Mouse (Mus musculus): ENCODE results near the gene E130208F15Rik. TPM values are rescaled to one million over a fixed set of nuclear protein-coding genes. Genes with fewer than 3 reads are reported as not detected.

E130208F15Rik gene
- polyA plus RNA-seq, 1 experiment from 2014 or later = not detected

GRCm38 (mm10) chr7:30309395-30310129 is 12.0 kb upstream of the E130208F15Rik start:
- H3K36me3 ChIP-seq = peaks cover 43% of the 10 kb centered on the region
- 64% methylated on average over 15 of the region's 15 CpGs for WGBS

GRCm38 (mm10) chr7:30310136-30310535 is 11.4 kb upstream of the E130208F15Rik start:
- Histone ChIP-seq H3K4me3 (replicated peaks) (no peak overlapping the region), H3K9ac (replicated peaks) (no peak overlapping the region), H3K4me1 (peaks cover 27% of the 10 kb centered on the region), H3K9me3 (replicated peaks) (no peaks in the 10 kb centered on the region), H3K27ac (replicated peaks) (no peak overlapping the region), H3K27me3 (replicated peaks) (no peaks in the 10 kb centered on the region), H3K4me2 (peak overlapping the region; percentile 92), H3K36me3 (peaks cover 41% of the 10 kb centered on the region)
- no peak for ATAC-seq (ENCODE audit: low FRiP score)
- WGBS = 94% methylated on average over 12 of the region's 12 CpGs

More at GRCm38 (mm10) chr7:30309395-30310129, 12.0 kb upstream of the E130208F15Rik start:
- peak overlapping the region; percentile 69 for H3K9ac ChIP-seq (replicated peaks)
- peak overlapping the region; percentile 92 for H3K4me2 ChIP-seq
- peak overlapping the region; percentile 73 for H3K4me3 ChIP-seq (replicated peaks)
- H3K4me1 ChIP-seq = peaks cover 25% of the 10 kb centered on the region
- H3K27me3 ChIP-seq (replicated peaks) = no peaks in the 10 kb centered on the region
- no peak overlapping the region for H3K27ac ChIP-seq (replicated peaks)
- no peak for ATAC-seq (ENCODE audit: low FRiP score)
- H3K9me3 ChIP-seq (replicated peaks) = no peaks in the 10 kb centered on the region

GRCm38 (mm10) chr7:30313666-30314320 is 7.7 kb upstream of the E130208F15Rik start:
- Histone ChIP-seq H3K36me3 (peaks cover 24% of the 10 kb centered on the region; the same call in 1 of the 2 replicates), H3K4me2 (no peak overlapping the region), H3K9ac (replicated peaks) (no peak overlapping the region), H3K27me3 (replicated peaks) (no peaks in the 10 kb centered on the region), H3K9me3 (replicated peaks) (no peaks in the 10 kb centered on the region), H3K4me3 (replicated peaks) (no peak overlapping the region), H3K4me1 (peaks cover 19% of the 10 kb centered on the region), H3K27ac (replicated peaks) (no peak overlapping the region)
- WGBS = 56% methylated on average over 27 of the region's 27 CpGs
- ATAC-seq (ENCODE audit: low FRiP score) = no peak

GRCm38 (mm10) chr7:30314721-30315155 is 6.8 kb upstream of the E130208F15Rik start, which contains the start of gene Syne4:
TSS of gene Syne4 (plus strand) at chr7:30314807.
- Histone ChIP-seq H3K36me3 (peaks cover 24% of the 10 kb centered on the region; the same call in 1 of the 2 replicates), H3K4me2 (peak within 1 kb of the TSS; percentile 15), H3K9me3 (replicated peaks) (no peaks in the 10 kb centered on the region), H3K27me3 (replicated peaks) (no peaks in the 10 kb centered on the region), H3K9ac (replicated peaks) (peak within 1 kb of the TSS; percentile 30; the same call in 1 of the 2 replicates), H3K4me1 (peaks cover 11% of the 10 kb centered on the region), H3K4me3 (replicated peaks) (peak within 1 kb of the TSS; percentile 15; the same call in 1 of the 2 replicates), H3K27ac (replicated peaks) (no peak within 1 kb of the TSS)
- ATAC-seq (ENCODE audit: low FRiP score) = no peak
- 4% methylated on average over 9 of the region's 9 CpGs for WGBS

DNA sequence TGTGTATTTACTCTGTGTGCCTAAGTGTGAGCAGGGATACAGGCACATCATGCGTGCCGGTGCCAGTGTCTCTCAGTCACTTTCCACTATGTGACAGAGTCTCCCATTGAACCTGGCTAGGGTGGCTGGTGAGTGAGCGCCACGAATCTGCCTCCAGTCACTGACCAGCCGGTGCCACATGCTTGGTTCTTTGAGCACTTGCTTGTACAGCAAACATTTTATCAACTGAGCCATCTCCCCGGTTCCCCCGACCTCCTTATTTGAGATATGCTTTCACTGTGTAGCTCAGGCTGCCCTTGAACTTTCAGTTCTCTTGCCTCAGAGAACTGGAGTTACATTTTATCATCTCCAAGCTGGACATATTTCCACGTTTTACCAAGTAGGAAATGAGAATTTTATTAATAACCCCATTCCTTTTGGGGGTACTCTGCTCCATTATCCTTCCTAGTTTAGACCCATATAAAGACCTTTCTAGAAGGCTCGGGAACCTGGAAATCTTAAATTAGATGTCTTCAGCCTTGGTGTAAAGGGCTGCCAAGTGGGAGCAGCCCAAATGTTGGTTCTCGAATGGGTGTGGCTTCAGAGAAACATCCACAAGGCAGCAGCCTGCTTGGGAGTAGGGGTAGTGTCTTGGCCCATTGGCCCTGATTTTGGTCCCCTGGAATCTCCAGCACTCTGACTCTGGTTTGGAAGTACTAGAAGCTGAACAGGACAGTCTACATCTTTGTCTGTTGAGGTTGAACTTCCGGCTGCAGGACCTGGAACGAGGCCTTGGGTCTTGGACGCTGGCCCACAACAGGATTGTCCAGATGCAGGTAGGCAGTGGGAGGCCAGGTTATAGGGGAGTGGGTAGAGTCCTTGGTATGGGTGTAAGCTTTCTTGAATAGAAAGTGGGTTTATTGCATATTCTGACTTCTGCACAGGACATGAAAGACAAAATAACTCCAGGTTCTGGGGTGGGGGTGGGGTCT is 5.7 kb upstream of the E130208F15Rik start:
- no peak overlapping the region for H3K4me2 ChIP-seq
- peaks cover 5% of the 10 kb centered on the region for H3K4me1 ChIP-seq
- H3K27me3 ChIP-seq (replicated peaks) = no peaks in the 10 kb centered on the region
- 86% methylated on average over 13 of the region's 13 CpGs for WGBS
- no peak for ATAC-seq (ENCODE audit: low FRiP score)
- no peaks in the 10 kb centered on the region for H3K9me3 ChIP-seq (replicated peaks)
- H3K27ac ChIP-seq (replicated peaks) = no peak overlapping the region
- peaks cover 23% of the 10 kb centered on the region; the same call in 1 of the 2 replicates for H3K36me3 ChIP-seq
- H3K4me3 ChIP-seq (replicated peaks) = no peak overlapping the region
- no peak overlapping the region for H3K9ac ChIP-seq (replicated peaks)

GRCm38 (mm10) chr7:30318142-30318541 is 3.4 kb upstream of the E130208F15Rik start:
- Histone ChIP-seq H3K4me3 (replicated peaks) (no peak overlapping the region), H3K36me3 (peaks cover 6% of the 10 kb centered on the region; the same call in 1 of the 2 replicates), H3K9me3 (replicated peaks) (no peaks in the 10 kb centered on the region), H3K4me1 (peaks cover 21% of the 10 kb centered on the region), H3K27me3 (replicated peaks) (no peaks in the 10 kb centered on the region), H3K27ac (replicated peaks) (no peak overlapping the region), H3K4me2 (no peak overlapping the region), H3K9ac (replicated peaks) (no peak overlapping the region)
- ATAC-seq (ENCODE audit: low FRiP score) = no peak
- WGBS = 96% methylated on average over 3 of the region's 3 CpGs

GRCm38 (mm10) chr7:30320946-30321345 is 594 bp upstream of the E130208F15Rik start:
- WGBS = 84% methylated on average over 2 of the region's 2 CpGs
- peak overlapping the region; percentile 91 for H3K4me3 ChIP-seq (replicated peaks)
- peaks cover 4% of the 10 kb centered on the region; the same call in 1 of the 2 replicates for H3K36me3 ChIP-seq
- H3K27ac ChIP-seq (replicated peaks) = no peak overlapping the region
- H3K9me3 ChIP-seq (replicated peaks) = no peaks in the 10 kb centered on the region
- peaks cover 18% of the 10 kb centered on the region for H3K4me1 ChIP-seq
- no peak for ATAC-seq (ENCODE audit: low FRiP score)
- H3K27me3 ChIP-seq (replicated peaks) = peaks cover 7% of the 10 kb centered on the region; the same call in 1 of the 2 replicates
- peak overlapping the region; percentile 80 for H3K9ac ChIP-seq (replicated peaks)
- peak overlapping the region; percentile 79 for H3K4me2 ChIP-seq

GRCm38 (mm10) chr7:30322285-30322667 is 736 bp downstream of the E130208F15Rik start:
- H3K36me3 ChIP-seq = peaks cover 3% of the 10 kb centered on the region; the same call in 1 of the 2 replicates
- H3K4me2 ChIP-seq = peak overlapping the region; percentile 79
- peak; percentile 99 for ATAC-seq (ENCODE audit: low FRiP score)
- no peaks in the 10 kb centered on the region for H3K9me3 ChIP-seq (replicated peaks)
- H3K27ac ChIP-seq (replicated peaks) = peak overlapping the region; percentile 90
- H3K27me3 ChIP-seq (replicated peaks) = peaks cover 7% of the 10 kb centered on the region; the same call in 1 of the 2 replicates
- peak overlapping the region; percentile 80 for H3K9ac ChIP-seq (replicated peaks)
- peak overlapping the region; percentile 91 for H3K4me3 ChIP-seq (replicated peaks)
- WGBS = under 1% methylated on average over 20 of the region's 20 CpGs
- peaks cover 18% of the 10 kb centered on the region for H3K4me1 ChIP-seq

DNA sequence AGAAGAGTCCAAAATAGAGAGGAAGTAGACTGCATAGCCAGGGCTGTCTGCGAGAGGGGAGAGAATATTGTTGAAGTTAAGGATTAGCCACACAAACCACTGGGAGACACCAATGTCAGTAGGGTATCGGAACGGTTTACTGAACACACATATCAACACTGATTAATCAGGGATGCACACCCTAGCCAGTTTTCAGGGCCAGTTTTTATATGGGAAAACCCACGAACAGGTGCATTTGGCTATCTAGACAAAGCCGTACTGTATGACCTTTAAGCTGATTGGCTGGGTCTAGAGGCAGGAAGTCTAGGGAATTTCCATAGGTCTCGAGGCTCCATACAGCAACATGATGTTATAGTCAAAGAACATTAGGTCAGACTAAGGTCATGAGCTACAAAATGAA is 1.3 kb downstream of the E130208F15Rik start:
- peaks cover 18% of the 10 kb centered on the region for H3K4me1 ChIP-seq
- H3K27ac ChIP-seq (replicated peaks) = peak overlapping the region; percentile 71; the same call in 1 of the 2 replicates
- ATAC-seq (ENCODE audit: low FRiP score) = no peak
- H3K36me3 ChIP-seq = no peaks in the 10 kb centered on the region
- 37% methylated on average over 6 of the region's 6 CpGs for WGBS
- peak overlapping the region; percentile 21; the same call in 1 of the 2 replicates for H3K9ac ChIP-seq (replicated peaks)
- H3K9me3 ChIP-seq (replicated peaks) = no peaks in the 10 kb centered on the region
- H3K27me3 ChIP-seq (replicated peaks) = peaks cover 7% of the 10 kb centered on the region; the same call in 1 of the 2 replicates
- H3K4me2 ChIP-seq = peak overlapping the region; percentile 79
- H3K4me3 ChIP-seq (replicated peaks) = peak overlapping the region; percentile 91

DNA sequence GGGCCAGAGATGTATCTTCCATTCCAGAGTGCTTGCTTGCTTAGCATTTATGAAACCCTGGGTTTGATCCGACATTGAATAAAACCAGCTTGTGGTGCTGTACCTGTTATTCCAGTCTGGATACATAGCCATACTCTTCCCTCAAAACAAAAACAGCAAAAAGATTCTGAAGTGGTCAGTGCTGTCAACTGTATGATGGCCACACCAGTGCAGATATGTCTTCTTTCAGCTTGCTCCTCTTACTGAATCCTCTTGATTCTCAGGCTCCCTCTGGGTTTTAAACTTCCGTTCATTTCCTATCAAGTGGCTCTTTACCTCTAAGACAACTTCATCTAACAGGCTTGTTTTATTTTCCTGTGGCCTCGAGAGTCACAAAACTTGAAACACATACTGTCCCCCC is 2.3 kb downstream of the E130208F15Rik start, which contains the start of gene Sdhaf1:
TSS of gene Sdhaf1 (minus strand) at position 101 of the 400 bp plus-strand sequence.
- no peak for ATAC-seq (ENCODE audit: low FRiP score)
- Histone ChIP-seq H3K4me1 (peaks cover 18% of the 10 kb centered on the region), H3K27me3 (replicated peaks) (peaks cover 7% of the 10 kb centered on the region; the same call in 1 of the 2 replicates), H3K9ac (replicated peaks) (peak within 1 kb of the TSS; percentile 21; the same call in 1 of the 2 replicates), H3K9me3 (replicated peaks) (no peaks in the 10 kb centered on the region), H3K27ac (replicated peaks) (peak within 1 kb of the TSS; percentile 71; the same call in 1 of the 2 replicates), H3K4me2 (peak within 1 kb of the TSS; percentile 79), H3K4me3 (replicated peaks) (peak within 1 kb of the TSS; percentile 91), H3K36me3 (no peaks in the 10 kb centered on the region)
- WGBS = 78% methylated on average over 3 of the region's 3 CpGs

Data from neural tube, embryonic 15.5 days (tissue).